Mouse (Mus musculus): ENCODE results near the gene Fgf18. TPM values are rescaled to one million over a fixed set of nuclear protein-coding genes. Genes with fewer than 3 reads are reported as not detected.

Gene Fgf18
- total and polyA plus RNA-seq, 3 experiments, result 0.15 to 0.40 TPM; not detected in 1

GRCm38 (mm10) chr11:33138686-33139085 lies 8.5 kb downstream of the Fgf18 start:
- Histone ChIP-seq H3K4me1 (ENCODE audit: control insufficient read depth in 1 of 2, insufficient read depth in 2 of 2, low read length in 2 of 2) (no peaks in the 10 kb centered on the region), H3K27me3 (ENCODE audit: control insufficient read depth in 1 of 2, insufficient read depth in 2 of 2, low read length in 2 of 2) (no peaks in the 10 kb centered on the region)

GRCm38 (mm10) chr11:33134391-33134986 lies 12.7 kb downstream of the Fgf18 start:
- no peaks in the 10 kb centered on the region for H3K36me3 ChIP-seq (ENCODE audit: control insufficient read depth in 1 of 2, insufficient read depth in 2 of 2, low read length in 2 of 2)
- no peak for DNase-seq (ENCODE audit: low read depth, low spot score)
- H3K27me3 ChIP-seq (ENCODE audit: control insufficient read depth in 1 of 2, insufficient read depth in 2 of 2, low read length in 2 of 2), result no peaks in the 10 kb centered on the region
- H3K9me3 ChIP-seq (replicated peaks; ENCODE audit: insufficient read depth, low read length), result no peaks in the 10 kb centered on the region
- TF ChIP-seq ZC3H11A (IDR thresholded peaks at IDR 0.05; ENCODE audit: low read depth, low read length) (no peak), MEF2A (IDR thresholded peaks at IDR 0.05; ENCODE audit: extremely low read depth, insufficient replicate concordance, low read depth, low read length, poor library complexity, severe bottlenecking) (no peak), ZNF384 (IDR thresholded peaks at IDR 0.05; ENCODE audit: low read depth, low read length) (no peak), GATA1 (IDR thresholded peaks at IDR 0.05; ENCODE audit: low read depth, low read length) (no peak), MAZ (IDR thresholded peaks at IDR 0.05; ENCODE audit: low read depth, low read length) (no peak), SIN3A (IDR thresholded peaks at IDR 0.05; ENCODE audit: low read length) (no peak), ELF1 (IDR thresholded peaks at IDR 0.05; ENCODE audit: low read depth, low read length) (no peak), MYB (IDR thresholded peaks at IDR 0.05; ENCODE audit: low read depth, low read length) (no peak), TCF12 (IDR thresholded peaks at IDR 0.05; ENCODE audit: low read depth, low read length) (no peak), RAD21 (IDR thresholded peaks at IDR 0.05; ENCODE audit: low read depth, low read length) (no peak), GABPA (IDR thresholded peaks at IDR 0.05; ENCODE audit: low read depth, low read length) (no peak), SMC3 (IDR thresholded peaks at IDR 0.05; ENCODE audit: low read depth, low read length) (no peak)
- H3K4me3 ChIP-seq (ENCODE audit: control insufficient read depth in 1 of 2, insufficient read depth in 1 of 2, low read depth in 2 of 2, low read length in 2 of 2), result no peak overlapping the region
- H3K79me2 ChIP-seq (ENCODE audit: control insufficient read depth, insufficient read depth, low read length, poor library complexity), result no peaks in the 10 kb centered on the region
- no peak overlapping the region for H3K9ac ChIP-seq (ENCODE audit: control insufficient read depth, low read depth, low read length, poor library complexity, severe bottlenecking)
- no peaks in the 10 kb centered on the region for H3K4me1 ChIP-seq (ENCODE audit: control insufficient read depth in 1 of 2, insufficient read depth in 2 of 2, low read length in 2 of 2)
- no peak overlapping the region for H3K27ac ChIP-seq (ENCODE audit: control insufficient read depth, low read depth, low read length)

More at GRCm38 (mm10) chr11:33138686-33139085, 8.5 kb downstream of the Fgf18 start:
- no peaks in the 10 kb centered on the region for H3K9me3 ChIP-seq (replicated peaks; ENCODE audit: insufficient read depth, low read length)
- no peak for DNase-seq (ENCODE audit: low read depth, low spot score)
- no peak overlapping the region for H3K9ac ChIP-seq (ENCODE audit: control insufficient read depth, low read depth, low read length, poor library complexity, severe bottlenecking)
- no peak overlapping the region for H3K4me3 ChIP-seq (ENCODE audit: control insufficient read depth in 1 of 2, insufficient read depth in 1 of 2, low read depth in 2 of 2, low read length in 2 of 2)
- no peaks in the 10 kb centered on the region for H3K36me3 ChIP-seq (ENCODE audit: control insufficient read depth in 1 of 2, insufficient read depth in 2 of 2, low read length in 2 of 2)
- no peak overlapping the region for H3K27ac ChIP-seq (ENCODE audit: control insufficient read depth, low read depth, low read length)
- H3K79me2 ChIP-seq (ENCODE audit: control insufficient read depth, insufficient read depth, low read length, poor library complexity), result no peaks in the 10 kb centered on the region
- no peak for TF ChIP-seq NELFE (IDR thresholded peaks at IDR 0.05; ENCODE audit: low read depth, low read length)
- no peak for TF ChIP-seq MYC (IDR thresholded peaks at IDR 0.05; ENCODE audit: low read depth, low read length)
- TF ChIP-seq KAT2A (conservative IDR thresholded peaks at IDR 0.05; ENCODE audit: low read depth, low read length), result no peak
- TF ChIP-seq CTCF (IDR thresholded peaks at IDR 0.05 in 2 of 3, conservative IDR thresholded peaks at IDR 0.05 in 1 of 3; ENCODE audit: control insufficient read depth in 1 of 3, insufficient read depth in 1 of 3, low read depth in 2 of 3, low read length in 3 of 3, poor library complexity in 1 of 3, severe bottlenecking in 1 of 3), result no peak
- no peak for TF ChIP-seq MAZ (IDR thresholded peaks at IDR 0.05; ENCODE audit: low read depth, low read length)
- no peak for TF ChIP-seq MEF2A (IDR thresholded peaks at IDR 0.05; ENCODE audit: extremely low read depth, insufficient replicate concordance, low read depth, low read length, poor library complexity, severe bottlenecking)

Data from MEL (cell line).